Mouse (Mus musculus): ENCODE measurements around the gene Adprh.
A peak's percentile ranks its signal among the peaks of the same experiment; 100 is the strongest.
"Not testable (repeated sequence)": the region's sequence is repeated elsewhere in the genome, so short reads cannot be mapped to it uniquely, and the experiment has no call there.

Adprh gene

DNA sequence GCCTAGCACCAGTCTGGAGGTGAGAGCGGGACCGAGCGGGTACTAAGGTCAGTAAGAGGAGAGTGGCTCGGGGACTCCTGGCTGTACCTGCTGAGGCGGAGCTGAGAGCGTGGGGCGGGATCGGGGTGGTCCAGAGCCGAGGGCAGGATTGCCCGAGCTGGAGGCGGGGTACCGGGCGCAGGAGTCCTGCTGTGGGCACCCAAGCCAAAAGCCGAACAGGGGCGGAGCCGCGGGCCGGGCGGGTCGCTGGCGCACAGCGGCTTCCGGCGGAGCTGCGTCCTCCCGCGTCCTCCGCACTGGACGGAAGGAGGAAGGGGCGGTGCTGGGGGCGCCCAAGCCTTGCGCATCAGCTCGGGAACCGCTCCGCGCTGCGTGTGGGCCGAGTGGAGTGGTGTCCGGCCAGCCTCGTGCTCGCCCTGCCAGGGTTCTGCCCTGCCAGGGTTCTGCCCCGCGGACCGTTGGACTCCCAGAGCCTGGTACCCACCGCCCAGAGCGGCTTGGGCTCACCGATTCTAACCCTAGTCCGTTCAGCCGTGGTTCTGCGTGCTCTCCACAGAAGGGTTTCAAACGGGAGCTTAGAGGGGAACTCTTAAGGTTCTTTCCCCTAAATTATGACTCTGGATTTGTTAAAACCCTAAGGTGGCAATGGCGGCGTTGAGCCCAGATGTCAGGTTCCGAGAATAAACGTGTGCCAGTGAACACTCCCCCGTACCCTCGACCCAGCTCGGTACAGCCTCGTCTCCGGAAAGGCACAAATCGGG, at the start of gene Adprh:
TSS of gene Adprh (minus strand) at position 262 of the 761 bp plus-strand sequence.
- DNase-seq (ENCODE audit: low spot score): peak; percentile 91

DNA sequence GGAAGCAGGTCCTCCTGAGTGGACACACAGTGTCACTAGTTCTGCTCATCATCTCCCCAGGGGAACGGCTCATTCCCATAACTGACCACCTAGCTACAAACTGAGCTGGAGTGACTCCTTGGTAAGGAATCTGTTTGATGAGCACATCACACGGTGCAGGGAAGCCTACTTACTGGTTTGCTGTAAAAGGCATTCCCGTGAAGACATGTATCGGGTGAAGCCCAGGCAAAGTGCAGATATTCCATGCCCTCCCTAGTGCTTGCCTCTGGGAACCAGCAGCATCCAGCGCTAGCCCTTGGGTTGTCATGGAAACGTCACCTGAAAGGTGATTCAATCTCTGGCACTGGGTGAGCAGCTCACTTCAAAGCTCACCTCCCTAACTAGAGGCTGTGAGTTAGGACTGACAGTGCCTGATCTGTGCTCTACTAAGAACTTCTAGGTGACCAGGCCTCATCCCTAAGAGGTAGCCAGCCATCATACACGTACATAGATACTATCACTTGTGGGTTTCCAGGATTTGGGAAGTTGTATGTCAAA, 44.2 kb upstream of the Adprh start:
- DNase-seq (ENCODE audit: low spot score): no peak

GRCm38 (mm10) chr16:38493890-38494289, 41.4 kb upstream of the Adprh start:
- no peak for DNase-seq (ENCODE audit: low spot score)

- DNase-seq (ENCODE audit: low spot score): no peak
Measured at GRCm38 (mm10) chr16:38492551-38492950, 40.0 kb upstream of the Adprh start.

GRCm38 (mm10) chr16:38483582-38484309, 31.2 kb upstream of the Adprh start:
- peak; percentile 30 for DNase-seq (ENCODE audit: low spot score)

- no peak for DNase-seq (ENCODE audit: low spot score)
Measured at GRCm38 (mm10) chr16:38482780-38483562, 30.5 kb upstream of the Adprh start.

DNA sequence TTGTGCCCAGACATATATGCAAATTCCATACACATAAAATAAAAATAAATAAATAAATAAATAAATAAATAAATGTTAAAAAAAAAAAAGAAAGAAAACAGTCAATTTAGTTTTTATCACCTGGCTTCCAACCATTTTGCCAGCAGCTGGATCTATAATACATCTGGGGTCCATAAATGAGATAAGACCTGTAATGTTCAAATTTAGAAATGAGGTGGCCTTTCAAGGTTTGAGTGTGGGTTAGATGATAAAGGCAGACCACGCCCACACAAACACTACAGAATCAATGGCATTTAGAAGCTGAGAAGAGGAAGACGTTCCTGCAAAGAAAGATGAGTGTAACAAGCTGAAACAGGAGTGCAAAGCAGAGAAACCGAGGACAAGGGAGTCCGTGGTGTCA, 28.8 kb upstream of the Adprh start:
- no peak for DNase-seq (ENCODE audit: low spot score)

GRCm38 (mm10) chr16:38478296-38478695, 25.8 kb upstream of the Adprh start:
- no peak for DNase-seq (ENCODE audit: low spot score)

GRCm38 (mm10) chr16:38477241-38477608, 24.7 kb upstream of the Adprh start:
- DNase-seq (ENCODE audit: low spot score): not testable (repeated sequence)

GRCm38 (mm10) chr16:38476312-38477240, 24.1 kb upstream of the Adprh start:
- peak; percentile 23 for DNase-seq (ENCODE audit: low spot score)

DNA sequence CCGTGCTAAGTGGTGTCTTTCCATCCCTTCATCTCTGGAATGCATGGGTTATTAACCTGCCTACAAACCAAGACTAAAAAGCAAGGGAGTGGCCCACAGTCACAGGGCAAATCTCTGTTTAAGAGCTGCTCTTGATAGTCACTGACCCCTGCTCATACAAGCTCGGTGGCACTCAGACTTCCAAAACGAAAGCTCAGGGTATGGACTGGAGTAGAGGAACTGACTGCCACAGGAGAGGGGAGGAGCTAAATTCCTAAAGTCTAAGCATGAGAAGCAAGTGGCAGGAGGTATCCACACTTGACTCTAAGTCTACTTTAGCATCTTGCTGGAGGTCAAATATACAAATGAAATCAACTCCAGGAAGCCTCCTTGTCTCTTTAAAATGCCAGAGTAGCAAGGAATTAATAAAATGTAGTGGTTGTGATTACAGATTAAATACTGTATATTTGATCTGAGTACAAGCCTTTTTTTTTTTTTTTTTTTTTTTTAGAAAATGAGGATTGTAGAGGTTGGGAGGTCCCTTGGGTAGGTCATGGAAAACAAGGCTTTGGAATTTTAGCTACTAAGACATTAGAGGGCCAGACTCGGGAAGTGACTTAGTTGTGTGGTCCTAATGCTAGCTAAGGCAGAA, 23.3 kb upstream of the Adprh start:
- no peak for DNase-seq (ENCODE audit: low spot score)

DNA sequence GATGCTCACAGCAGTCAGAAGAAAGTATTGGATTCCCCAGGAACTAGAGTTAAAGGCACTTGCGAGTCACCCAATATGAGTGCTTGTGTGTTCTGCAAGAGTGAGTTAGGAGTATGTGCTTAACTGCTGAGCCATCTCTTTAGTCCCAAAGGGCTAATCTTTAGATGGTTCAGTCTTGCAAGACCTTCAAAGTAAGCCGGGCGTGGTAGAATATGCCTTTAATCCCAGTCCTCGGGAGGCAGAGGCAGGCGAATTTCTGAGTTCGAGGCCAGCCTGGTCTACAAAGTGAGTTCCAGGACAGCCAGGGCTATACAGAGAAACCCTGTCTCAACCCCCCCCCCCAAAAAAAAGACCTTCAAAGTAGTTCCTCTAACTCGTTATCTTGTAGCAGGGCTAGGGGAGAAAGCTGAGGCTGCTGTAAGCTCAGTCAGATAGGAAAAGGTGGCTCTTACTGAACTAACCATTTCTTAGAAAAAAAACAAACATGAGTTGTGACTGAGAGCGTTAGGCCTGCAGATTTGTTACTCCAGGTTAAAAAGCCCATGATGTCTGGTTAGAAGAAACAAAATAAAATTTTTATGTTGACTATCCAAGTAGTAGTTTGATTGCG, 22.3 kb upstream of the Adprh start:
- DNase-seq (ENCODE audit: low spot score): no peak

DNA sequence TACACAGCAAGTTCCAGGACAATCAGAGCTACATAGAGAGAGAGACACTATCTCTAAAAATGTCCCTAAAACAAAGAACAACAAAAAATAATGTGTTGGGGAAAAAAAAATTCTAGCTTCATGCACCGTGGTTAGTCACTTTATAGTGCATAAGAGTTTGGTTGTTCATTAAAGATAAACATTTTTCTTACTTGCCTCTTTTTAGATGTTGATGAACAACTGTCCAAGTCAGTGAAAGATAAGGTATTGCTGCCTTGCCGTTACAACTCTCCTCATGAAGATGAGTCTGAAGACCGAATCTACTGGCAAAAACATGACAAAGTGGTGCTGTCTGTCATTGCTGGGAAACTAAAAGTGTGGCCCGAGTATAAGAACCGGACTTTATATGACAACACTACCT, 21.2 kb upstream of the Adprh start:
- DNase-seq (ENCODE audit: low spot score): no peak

DNA sequence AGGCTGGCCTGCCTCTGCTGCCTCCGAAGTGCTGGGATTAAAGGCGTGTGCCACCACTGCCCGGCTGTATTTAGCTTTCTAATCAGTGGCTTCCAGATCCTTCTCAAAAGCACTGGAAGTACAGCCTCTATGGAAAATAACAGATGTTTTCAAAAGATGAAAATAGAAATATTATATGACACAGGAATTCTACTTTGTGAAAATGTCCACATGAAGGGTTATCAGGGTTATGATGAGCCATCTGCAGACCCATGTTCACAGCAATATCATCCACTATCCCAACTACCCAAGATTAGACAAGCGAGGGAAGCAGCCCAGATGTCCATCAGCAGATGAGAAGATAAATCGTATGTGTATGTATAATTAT, 20.0 kb upstream of the Adprh start:
- no peak for DNase-seq (ENCODE audit: low spot score)

DNA sequence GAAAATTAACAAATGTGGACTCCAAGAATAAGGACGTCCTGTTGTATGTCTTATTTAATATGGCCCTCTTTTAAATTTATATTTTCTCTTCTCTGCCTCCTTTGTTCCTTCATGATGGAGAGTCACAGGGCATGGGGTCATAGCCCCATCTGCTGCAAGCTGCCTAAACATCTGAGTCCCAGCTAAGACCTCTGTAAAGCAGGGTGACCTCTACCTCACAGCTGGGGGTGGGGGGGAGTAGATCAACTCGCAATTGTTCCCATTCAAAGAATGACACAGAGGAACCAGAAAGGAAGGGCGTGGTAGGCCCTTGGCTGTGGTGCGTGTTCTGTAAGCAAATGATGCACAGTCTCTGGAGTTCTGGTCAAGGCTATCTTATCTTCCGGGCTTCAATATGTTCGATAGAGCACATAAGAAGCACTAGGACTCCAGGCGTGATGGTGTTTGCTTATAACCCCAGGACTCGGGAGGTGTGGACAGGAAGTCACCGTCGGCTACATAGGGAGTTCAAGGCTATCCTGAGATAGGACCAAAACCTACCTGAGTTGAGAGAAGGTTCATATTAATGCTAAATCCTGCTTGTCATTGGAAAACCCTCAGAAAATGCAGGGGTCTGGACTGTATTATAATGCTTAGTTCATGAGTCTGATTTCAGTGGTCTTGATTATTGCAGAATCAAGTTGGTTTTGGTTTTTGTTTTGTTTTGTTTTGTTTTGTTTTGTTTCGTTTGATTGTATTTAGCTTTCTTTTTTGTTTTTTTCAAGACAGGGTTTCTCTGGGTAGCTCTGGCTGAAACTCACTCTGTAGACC, 19.4 kb upstream of the Adprh start:
- no peak for DNase-seq (ENCODE audit: low spot score)

GRCm38 (mm10) chr16:38469437-38469836, 16.9 kb upstream of the Adprh start:
- no peak for DNase-seq (ENCODE audit: low spot score)

GRCm38 (mm10) chr16:38468706-38469018, 16.2 kb upstream of the Adprh start:
- DNase-seq (ENCODE audit: low spot score): no peak

DNA sequence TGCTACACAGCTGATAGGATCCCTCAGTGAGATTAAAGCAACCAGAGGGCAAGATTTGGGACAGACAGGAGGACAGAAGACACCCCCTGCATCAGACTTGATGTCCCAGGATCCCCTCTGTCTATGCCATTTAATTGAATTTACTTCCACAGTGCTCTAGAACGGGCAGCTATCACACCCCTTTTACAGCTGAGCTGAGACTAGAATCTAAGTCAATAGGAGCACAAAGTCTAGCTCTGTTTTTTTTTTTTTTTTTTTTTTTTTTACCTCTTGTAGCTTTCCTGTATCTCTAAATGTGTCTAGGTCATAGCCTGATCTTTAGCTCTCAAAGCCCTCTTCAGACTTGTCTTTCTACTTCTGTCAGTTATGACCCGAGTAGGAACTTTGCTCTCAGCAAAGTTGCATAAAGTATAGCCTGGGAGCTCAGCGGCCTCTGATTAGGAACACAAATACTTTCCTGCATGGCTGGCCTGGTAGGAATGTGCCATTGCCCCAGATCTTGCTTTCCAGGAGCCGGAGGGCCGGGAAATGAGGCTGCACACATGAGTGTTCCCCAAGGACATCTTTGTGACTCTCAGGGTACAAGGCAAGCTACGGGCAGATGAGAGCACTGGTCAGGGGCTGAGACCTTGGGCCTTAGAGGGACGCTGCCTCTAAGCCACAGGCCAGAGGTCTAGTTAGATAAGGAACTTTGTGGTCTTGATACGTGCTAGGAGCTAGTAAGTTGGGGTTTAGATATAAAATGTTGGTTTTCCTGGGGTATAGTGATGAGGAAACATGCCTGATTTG, 15.6 kb upstream of the Adprh start:
- no peak for DNase-seq (ENCODE audit: low spot score)
